In the genomic region with DNA sequence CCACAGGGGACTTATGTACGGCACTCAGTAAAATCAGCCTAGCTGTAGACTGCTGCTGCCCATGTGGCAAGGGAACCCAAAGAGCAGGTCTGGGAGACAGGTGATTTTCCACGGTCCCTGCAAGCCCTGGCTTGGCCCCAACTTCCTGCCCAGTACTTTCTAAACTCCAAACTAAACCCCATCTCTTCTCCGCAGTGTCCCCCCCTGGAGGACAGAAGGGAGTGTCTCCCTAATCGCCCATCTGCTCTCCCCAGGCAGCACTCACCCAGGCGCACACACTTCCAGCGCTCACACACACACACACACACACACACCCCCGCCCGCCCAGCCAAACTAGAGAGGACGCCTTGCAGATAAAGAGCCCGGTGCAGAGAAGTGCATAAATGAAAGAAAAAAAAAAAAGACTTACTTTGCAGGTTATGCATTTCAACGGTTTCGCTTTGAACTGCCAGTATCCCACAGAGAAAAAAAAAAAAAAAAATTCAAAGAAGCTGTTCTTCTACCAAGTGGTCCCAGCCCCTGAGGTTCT, we compare ENCODE assay signal across 8 mouse cellular contexts.
A peak's percentile ranks its signal among the peaks of the same experiment; 100 is the strongest.
DNase-seq lines count a peak whose midpoint lies in the region; ATAC-seq and TF ChIP-seq lines count a peak whose summit lies in the region.

No protein-coding gene starts in this region.

- no peaks in the 10 kb centered on the region for H3K27me3 ChIP-seq in embryonic facial prominence, embryonic 15.5 days
- H3K27me3 ChIP-seq in heart, embryonic 13.5 days (replicated peaks), result no peaks in the 10 kb centered on the region
- H3K27me3 ChIP-seq in kidney, postnatal 0 days (ENCODE audit: insufficient read depth, low read length), result no peaks in the 10 kb centered on the region
- no peaks in the 10 kb centered on the region for H3K27me3 ChIP-seq in liver, embryonic 11.5 days (replicated peaks; ENCODE audit: control insufficient read depth, insufficient read depth, low read length)
- H3K27me3 ChIP-seq in stomach, embryonic 14.5 days (ENCODE audit: control insufficient read depth, insufficient read depth, low read length), result no peaks in the 10 kb centered on the region

- DNase-seq in 3134 (ENCODE audit: extremely low read depth, insufficient read length, low spot score), result peak; percentile 65
- peak; percentile 59 to 76 for DNase-seq in adrenal gland, postnatal 36 days
- peak; percentile 77 for DNase-seq in kidney, postnatal 0 days (ENCODE audit: low spot score)
- peak; percentile 82 for DNase-seq in liver, embryonic 11.5 days (ENCODE audit: low spot score)
- DNase-seq in natural killer cell, adult 2 months (ENCODE audit: low spot score in 2 of 2), result peak; percentile 60 to 64

- H3K4me2 ChIP-seq in embryonic facial prominence, embryonic 15.5 days (replicated peaks), result peak overlapping the region; percentile 86
- peak overlapping the region; percentile 81 for H3K4me2 ChIP-seq in heart, embryonic 13.5 days
- H3K4me2 ChIP-seq in kidney, postnatal 0 days (ENCODE audit: low read length), result peak overlapping the region; percentile 76
- peak overlapping the region; percentile 92 for H3K4me2 ChIP-seq in liver, embryonic 11.5 days
- H3K4me2 ChIP-seq in stomach, embryonic 14.5 days (replicated peaks; ENCODE audit: low read depth, low read length), result peak overlapping the region; percentile 74

- peak overlapping the region; percentile 57 for H3K9ac ChIP-seq in embryonic facial prominence, embryonic 15.5 days
- H3K9ac ChIP-seq in heart, embryonic 13.5 days, result peak overlapping the region; percentile 83
- peak overlapping the region; percentile 69 for H3K9ac ChIP-seq in kidney, postnatal 0 days (ENCODE audit: low read depth, low read length)
- peak overlapping the region; percentile 73 for H3K9ac ChIP-seq in liver, embryonic 11.5 days (ENCODE audit: low read depth, low read length)
- peak overlapping the region; percentile 55; the same call in 1 of the 2 replicates for H3K9ac ChIP-seq in stomach, embryonic 14.5 days (replicated peaks; ENCODE audit: low read depth, low read length)

- peak; percentile 65; the same call in 1 of the 2 replicates for ATAC-seq in embryonic facial prominence, embryonic 15.5 days (ENCODE audit: insufficient number of reproducible peaks, low FRiP score, low TSS enrichment, low read depth)
- 0 out of 2 replicates have a peak, but pooled peaks have one; percentile 68 for ATAC-seq in heart, embryonic 13.5 days (ENCODE audit: extremely low read depth, insufficient number of reproducible peaks, low FRiP score, low TSS enrichment)
- ATAC-seq in kidney, postnatal 0 days (replicated peaks; ENCODE audit: low FRiP score, low read depth), result peak; percentile 25; the same call in 1 of the 2 replicates
- ATAC-seq in liver, embryonic 11.5 days (replicated peaks; ENCODE audit: low FRiP score), result peak; percentile 93
- ATAC-seq in stomach, embryonic 14.5 days (ENCODE audit: insufficient number of reproducible peaks, insufficient read depth, low FRiP score, low read depth), result peak; percentile 80

- WGBS in embryonic facial prominence, embryonic 15.5 days, result 1% methylated on average over 12 of the region's 12 CpGs
- under 1% methylated on average over 12 of the region's 12 CpGs for WGBS in heart, embryonic 13.5 days
- WGBS in kidney, postnatal 0 days, result 3% methylated on average over 12 of the region's 12 CpGs
- WGBS in liver, embryonic 11.5 days, result under 1% methylated on average over 12 of the region's 12 CpGs
- 2% methylated on average over 12 of the region's 12 CpGs for WGBS in stomach, embryonic 14.5 days

- peak overlapping the region; percentile 84 for H3K27ac ChIP-seq in embryonic facial prominence, embryonic 15.5 days (replicated peaks)
- peak overlapping the region; percentile 77 for H3K27ac ChIP-seq in heart, embryonic 13.5 days (replicated peaks)
- peak overlapping the region; percentile 82 for H3K27ac ChIP-seq in kidney, postnatal 0 days
- peak overlapping the region; percentile 68 for H3K27ac ChIP-seq in liver, embryonic 11.5 days (ENCODE audit: low read depth, low read length)
- H3K27ac ChIP-seq in stomach, embryonic 14.5 days (ENCODE audit: low read length), result peak overlapping the region; percentile 85

- H3K36me3 ChIP-seq in embryonic facial prominence, embryonic 15.5 days, result peaks cover 8% of the 10 kb centered on the region; the same call in 1 of the 2 replicates
- H3K36me3 ChIP-seq in heart, embryonic 13.5 days, result peaks cover 8% of the 10 kb centered on the region
- no peaks in the 10 kb centered on the region for H3K36me3 ChIP-seq in kidney, postnatal 0 days (ENCODE audit: insufficient read depth, low read length)
- peaks cover under 1% of the 10 kb centered on the region; the same call in 1 of the 2 replicates for H3K36me3 ChIP-seq in liver, embryonic 11.5 days (ENCODE audit: control insufficient read depth, insufficient read depth, low read length)
- peaks cover 1% of the 10 kb centered on the region; the same call in 1 of the 2 replicates for H3K36me3 ChIP-seq in stomach, embryonic 14.5 days (ENCODE audit: control insufficient read depth, insufficient read depth, low read length)

- peaks cover 66% of the 10 kb centered on the region for H3K4me1 ChIP-seq in embryonic facial prominence, embryonic 15.5 days
- peaks cover 55% of the 10 kb centered on the region for H3K4me1 ChIP-seq in heart, embryonic 13.5 days
- peaks cover 37% of the 10 kb centered on the region for H3K4me1 ChIP-seq in kidney, postnatal 0 days (replicated peaks; ENCODE audit: insufficient read depth, low read length)
- H3K4me1 ChIP-seq in liver, embryonic 11.5 days (replicated peaks; ENCODE audit: control insufficient read depth, insufficient read depth, low read length), result peaks cover 22% of the 10 kb centered on the region
- H3K4me1 ChIP-seq in stomach, embryonic 14.5 days (ENCODE audit: control insufficient read depth, insufficient read depth, low read length), result peaks cover 27% of the 10 kb centered on the region; the same call in 1 of the 2 replicates

- no peaks in the 10 kb centered on the region for H3K9me3 ChIP-seq in embryonic facial prominence, embryonic 15.5 days (replicated peaks)
- no peaks in the 10 kb centered on the region for H3K9me3 ChIP-seq in heart, embryonic 13.5 days
- no peaks in the 10 kb centered on the region for H3K9me3 ChIP-seq in kidney, postnatal 0 days (replicated peaks; ENCODE audit: low read length)
- no peaks in the 10 kb centered on the region for H3K9me3 ChIP-seq in liver, embryonic 11.5 days (ENCODE audit: control insufficient read depth, low read length)
- H3K9me3 ChIP-seq in stomach, embryonic 14.5 days (ENCODE audit: control insufficient read depth, low read depth, low read length), result no peaks in the 10 kb centered on the region

- peak; percentile 46; the same call in 1 of the 2 replicates for TF ChIP-seq CTCF in kidney, postnatal 0 days (IDR thresholded peaks at IDR 0.05; ENCODE audit: low read depth)

- H3K4me3 ChIP-seq in embryonic facial prominence, embryonic 15.5 days (replicated peaks), result peak overlapping the region; percentile 60
- peak overlapping the region; percentile 68 for H3K4me3 ChIP-seq in heart, embryonic 13.5 days
- H3K4me3 ChIP-seq in kidney, postnatal 0 days (replicated peaks; ENCODE audit: low read depth, low read length), result peak overlapping the region; percentile 61
- H3K4me3 ChIP-seq in liver, embryonic 11.5 days (ENCODE audit: low read depth, low read length), result peak overlapping the region; percentile 73
- peak overlapping the region; percentile 55 for H3K4me3 ChIP-seq in stomach, embryonic 14.5 days (ENCODE audit: low read depth, low read length)

Comparison
In these comparisons a context has a peak if more than half of its experiments do, and no peak if none do; other contexts are left out.
1. Peak in every context shown above with its lines: DNase-seq, ATAC-seq, H3K4me3 ChIP-seq and H3K27ac ChIP-seq.
2. ATAC-seq: peak in every context shown above with its lines; median percentile 93 in liver, embryonic 11.5 days; 80 in stomach, embryonic 14.5 days; 68 in heart, embryonic 13.5 days; 65 in embryonic facial prominence, embryonic 15.5 days; 25 in kidney, postnatal 0 days.